Mouse (Mus musculus) erythroblast, embryonic 14.5 days (primary cell): ENCODE measurements at regions not wholly inside any gene's neighbourhood (a gene's known extent, or its start where the extent isn't known, plus 50 kb on each side); places are given as distances from the start of the nearest gene placed in this dataset.

Experiments used
- GATA1 ChIP-seq: IDR thresholded peaks from 2 replicates; pipeline ENCODE4 v1.6.1; 2012; ENCODE audit warnings: low read length, inconsistent platforms, mixed read lengths
- TAL1 ChIP-seq: IDR thresholded peaks from 3 replicates; pipeline ENCODE4 v1.6.1; 2012; ENCODE audit warnings: low read length, inconsistent platforms, mixed read lengths

- no peak for TF ChIP-seq GATA1
- TF ChIP-seq TAL1: no peak
Observed at GRCm38 (mm10) chr13:37493331-37493730, 148.3 kb downstream of the Ly86 start.
